Mouse (Mus musculus) frontal cortex, postnatal 36 days (tissue): ENCODE measurements around the gene Btbd35f10.
"Not testable (repeated sequence)": the region's sequence is repeated elsewhere in the genome, so short reads cannot be mapped to it uniquely, and the experiment has no call there.

Experiments used
- DNase-seq, 2 experiments: peaks; one replicate each; pipeline ENCODE4 v3.0.0; 2022; ENCODE audit warnings: low spot score in 2 of 2

Btbd35f10 gene

GRCm38 (mm10) chrX:3752785-3753184 is at the start of gene Btbd35f10:
Gene Btbd35f10 (minus strand): TSS chrX:3752885.
- DNase-seq, result not testable (repeated sequence)
